Mouse (Mus musculus): ENCODE results near the gene Wdr82.
A peak's percentile ranks its signal among the peaks of the same experiment; 100 is the strongest.

DNA sequence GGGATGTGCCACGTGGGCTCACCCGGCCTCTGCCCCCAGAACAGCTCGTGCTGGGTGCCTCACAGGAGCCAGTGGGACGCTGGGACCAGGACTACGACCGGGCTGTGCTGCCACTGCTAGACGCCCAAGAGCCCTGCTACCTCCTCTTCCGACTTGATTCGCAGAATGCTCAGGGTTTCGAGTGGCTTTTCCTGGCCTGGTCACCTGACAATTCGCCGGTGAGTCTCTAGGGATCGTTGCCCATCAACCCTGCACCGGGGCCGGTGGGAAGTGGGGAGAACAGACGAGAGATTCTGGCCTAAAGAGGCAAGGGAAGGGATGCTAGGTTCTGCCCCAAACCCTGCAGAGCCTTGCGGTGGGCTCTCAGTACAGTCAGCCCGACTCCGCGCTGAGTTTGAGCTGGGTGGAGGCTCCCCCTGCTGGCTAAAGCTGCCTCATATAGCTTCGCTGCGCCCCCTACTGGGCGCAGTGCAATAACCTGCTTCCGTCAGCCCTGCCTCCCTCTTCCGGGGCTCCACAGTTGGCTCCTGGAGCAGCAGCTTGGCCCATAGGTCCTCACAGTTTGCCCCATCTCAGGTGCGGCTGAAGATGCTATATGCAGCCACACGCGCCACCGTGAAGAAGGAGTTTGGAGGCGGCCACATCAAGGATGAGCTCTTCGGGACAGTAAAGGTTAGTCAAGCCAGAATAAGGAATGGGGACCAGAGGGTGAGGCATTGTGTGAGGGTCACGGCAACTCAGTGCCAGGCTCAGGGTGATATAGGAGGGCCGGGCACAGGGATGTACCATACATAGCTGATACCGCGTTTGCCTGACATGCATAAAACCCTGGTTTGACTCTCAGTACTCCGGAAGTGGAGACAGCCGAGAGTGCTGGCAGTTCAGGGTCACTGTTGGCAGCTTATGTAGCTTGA lies 41.2 kb downstream of the Wdr82 start:
- TF ChIP-seq POLR2A (IDR thresholded peaks at IDR 0.05; ENCODE audit: borderline replicate concordance, extremely low read depth, insufficient read depth, insufficient read length, poor library complexity, severe bottlenecking) (peak; percentile 12; the same call in 1 of the 2 replicates), CTCF (IDR thresholded peaks at IDR 0.05; ENCODE audit: borderline replicate concordance, extremely low read depth, insufficient read depth, insufficient read length) (peak; percentile 100)

Measured in brain, embryonic 14.5 days (tissue).